ENCODE assay signal across 13 mouse cellular contexts in the genomic region with DNA sequence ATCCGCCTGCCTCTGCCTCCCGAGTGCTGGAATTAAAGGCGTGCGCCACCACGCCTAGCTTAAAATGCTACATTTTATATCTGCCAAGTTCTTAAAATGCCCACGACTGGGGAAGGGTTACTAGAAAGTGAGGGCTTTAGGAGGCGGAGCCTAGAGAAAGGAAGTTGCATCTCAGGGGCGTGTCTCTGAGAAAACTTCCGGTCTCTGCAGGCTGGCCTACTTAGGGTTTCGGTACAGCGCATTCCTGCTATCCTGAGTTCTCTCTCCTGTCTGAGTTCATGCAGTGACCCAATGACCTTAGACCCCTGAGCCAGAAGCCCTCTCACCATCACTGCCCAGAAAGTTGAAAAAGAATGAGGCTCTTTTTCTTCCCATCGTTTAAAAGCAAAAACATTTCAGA. TPM values are rescaled to one million over a fixed set of nuclear protein-coding genes. Genes with fewer than 3 reads are reported as not detected.
DNase-seq lines count a peak whose midpoint lies in the region; ATAC-seq and TF ChIP-seq lines count a peak whose summit lies in the region.
"Had no signal": no experiment of that assay in that cellular context is flagged by ENCODE, and none has a peak within 500 bp of the region (broad histone marks: within the 10 kb centered on the region; RNA-seq: fewer than 3 reads in every experiment).

No protein-coding gene starts in this region.

- no peaks in the 10 kb centered on the region for H3K36me3 ChIP-seq in lung, postnatal 0 days (ENCODE audit: insufficient read depth, low read length)
- H3K36me3 ChIP-seq in liver, embryonic 16.5 days (ENCODE audit: control insufficient read depth, insufficient read depth) = no peaks in the 10 kb centered on the region
- H3K36me3 ChIP-seq: limb, embryonic 12.5 days had no signal

- no peaks in the 10 kb centered on the region for H3K9me3 ChIP-seq in lung, postnatal 0 days (ENCODE audit: low read length)
- H3K9me3 ChIP-seq in liver, embryonic 16.5 days (replicated peaks; ENCODE audit: control insufficient read depth, low read length) = no peaks in the 10 kb centered on the region
- H3K9me3 ChIP-seq: limb, embryonic 12.5 days; megakaryocyte, embryonic 14.5 days had no signal

- WGBS in lung, postnatal 0 days = 69% methylated on average over 12 of the region's 12 CpGs
- 52% methylated on average over 12 of the region's 12 CpGs for WGBS in liver, embryonic 16.5 days (ENCODE audit: insufficient replicate concordance)

- no peak overlapping the region for H3K4me2 ChIP-seq in lung, postnatal 0 days (replicated peaks; ENCODE audit: low read depth, low read length)
- peak overlapping the region; percentile 28 for H3K4me2 ChIP-seq in liver, embryonic 16.5 days (ENCODE audit: low read depth, low read length)
- H3K4me2 ChIP-seq: limb, embryonic 12.5 days had no signal

- no peak for TF ChIP-seq CTCF in lung, postnatal 0 days (IDR thresholded peaks at IDR 0.05)

- peaks cover 4% of the 10 kb centered on the region; the same call in 1 of the 2 replicates for H3K4me1 ChIP-seq in lung, postnatal 0 days (ENCODE audit: insufficient read depth, low read depth, low read length)
- peaks cover 47% of the 10 kb centered on the region for H3K4me1 ChIP-seq in liver, embryonic 16.5 days (ENCODE audit: control insufficient read depth, low read depth, low read length)

- H3K27me3 ChIP-seq in lung, postnatal 0 days (replicated peaks; ENCODE audit: insufficient read depth, low read length) = no peaks in the 10 kb centered on the region
- no peaks in the 10 kb centered on the region for H3K27me3 ChIP-seq in liver, embryonic 16.5 days (ENCODE audit: control insufficient read depth, insufficient read depth, low read depth, low read length)
- H3K27me3 ChIP-seq: limb, embryonic 12.5 days had no signal

- no peak for TF ChIP-seq EP300 in lung, postnatal 0 days (IDR thresholded peaks at IDR 0.05)

- H3K9ac ChIP-seq in lung, postnatal 0 days (replicated peaks; ENCODE audit: low read depth) = no peak overlapping the region
- no peak overlapping the region for H3K9ac ChIP-seq in liver, embryonic 16.5 days (ENCODE audit: low read depth, low read length)
- H3K9ac ChIP-seq: limb, embryonic 12.5 days had no signal

- no peak overlapping the region for H3K4me3 ChIP-seq in lung, postnatal 0 days (ENCODE audit: low read depth, low read length)
- no peak overlapping the region for H3K4me3 ChIP-seq in liver, embryonic 16.5 days (ENCODE audit: low read depth, low read length)
- H3K4me3 ChIP-seq: limb, embryonic 12.5 days; megakaryocyte, embryonic 14.5 days had no signal

- no peak overlapping the region for H3K27ac ChIP-seq in lung, postnatal 0 days (ENCODE audit: low read length)
- H3K27ac ChIP-seq in liver, embryonic 16.5 days (ENCODE audit: low read length) = no peak overlapping the region
- H3K27ac ChIP-seq: limb, embryonic 12.5 days had no signal

- peak; percentile 31 to 53 for DNase-seq in adrenal gland, adult (ENCODE audit: inconsistent age in 2 of 2, low spot score in 1 of 2)
- no peak for DNase-seq in adrenal gland, postnatal 10 days
- peak; percentile 39 for DNase-seq in lung, postnatal 0 days (ENCODE audit: low spot score)
- no peak for DNase-seq in lung, adult 18-20 months
- DNase-seq in T-cell, adult 2 months (ENCODE audit: low spot score) = peak; percentile 14
- no peak for DNase-seq in cerebellum, adult 9-10 months
- no peak for DNase-seq in gastrocnemius, adult 8-10 months (ENCODE audit: low spot score in 2 of 2)
- DNase-seq: adrenal gland, adult 2 months had no signal

- ATAC-seq in lung, postnatal 0 days = no peak
- no peak for ATAC-seq in liver, embryonic 16.5 days (ENCODE audit: low read depth)
- ATAC-seq: intestine, postnatal 0 days had no signal

RNA-seq across cellular contexts. Expression of a gene that starts 1.9 kb away (rescaled TPM):
- 10 to 100 TPM; 12.9 to 19.6 TPM for total RNA-seq in adrenal gland, postnatal 10 days (2021)
- 5.3 and 5.4 TPM in 2 replicates for polyA plus RNA-seq in lung, postnatal 0 days (2015; fragmentation: Nextera tagmentation; extraction: Ambion mirVana)
- 9.9 and 11.2 TPM in 2 replicates for polyA plus RNA-seq in liver, embryonic 16.5 days (2015; fragmentation: Nextera tagmentation; extraction: Ambion mirVana)
- 1 to 10 TPM; 3.3 to 5.2 (median 4.1) TPM for total RNA-seq in gastrocnemius, adult 8-10 months (2022)

RNA-seq across cellular contexts. Expression of a gene that starts 52.2 kb away (rescaled TPM):
- total RNA-seq in adrenal gland, postnatal 10 days (2021) = 1 to 10 TPM; 1.2 to 1.7 TPM
- polyA plus RNA-seq in lung, postnatal 0 days (2015; fragmentation: Nextera tagmentation; extraction: Ambion mirVana) = 0.33 and 0.67 TPM in 2 replicates
- 0.04 TPM in 1 of 2 replicates, not detected in the other for polyA plus RNA-seq in liver, embryonic 16.5 days (2015; fragmentation: Nextera tagmentation; extraction: Ambion mirVana)
- under 1 TPM; 0.10 to 0.17 (median 0.12) TPM for total RNA-seq in gastrocnemius, adult 8-10 months (2022)
- total RNA-seq: hematopoietic stem cell, adult 5-6 weeks had no signal

Comparison
In these comparisons a context has a peak if more than half of its experiments do, and no peak if none do; other contexts are left out.
1. DNase-seq: peak in adrenal gland, adult (2 of 2), lung, postnatal 0 days (single experiment) and T-cell, adult 2 months (single experiment); none in adrenal gland, postnatal 10 days (single experiment), lung, adult 18-20 months (0 of 2), cerebellum, adult 9-10 months (single experiment) and gastrocnemius, adult 8-10 months (0 of 2).